Mouse (Mus musculus): ENCODE data around the gene Gm7145. TPM values are rescaled to one million over a fixed set of nuclear protein-coding genes. Genes with fewer than 3 reads are reported as not detected.
"Not testable (repeated sequence)": the region's sequence is repeated elsewhere in the genome, so short reads cannot be mapped to it uniquely, and the experiment has no call there.

The Gm7145 gene
- polyA plus RNA-seq (2011; ENCODE audit: insufficient read length, low read depth, missing spikeins), result not detected in 2 replicates

DNA sequence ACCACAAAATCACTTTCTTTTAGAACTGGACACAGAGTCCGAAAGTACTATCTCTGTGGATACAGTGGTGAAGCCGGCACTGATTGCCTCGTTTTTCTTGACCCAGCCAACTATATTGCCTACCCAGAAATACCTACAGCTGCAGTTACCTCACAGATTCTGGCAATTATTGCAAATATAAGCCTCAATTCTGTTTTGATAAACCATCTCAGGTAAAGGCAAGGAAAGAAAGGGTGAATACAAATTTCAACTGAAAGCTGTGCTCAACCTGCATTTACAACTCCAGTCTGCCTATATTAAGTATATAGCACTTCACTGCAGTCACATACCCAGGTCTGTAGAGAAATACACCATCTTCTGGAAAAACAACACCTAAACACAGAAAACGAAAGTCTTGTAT, at the start of gene Gm7145:
Gm7145 (plus strand) TSS at position 301 of the 400 bp plus-strand sequence.
- H3K4me1 ChIP-seq (ENCODE audit: control insufficient read depth, insufficient read depth, low read length), result no peaks in the 10 kb centered on the region
- TF ChIP-seq POLR2A (IDR thresholded peaks at IDR 0.05; ENCODE audit: low read depth, low read length) (no peak), CTCF (IDR thresholded peaks at IDR 0.05; ENCODE audit: borderline replicate concordance, insufficient read depth, low read length) (no peak)
- H3K4me3 ChIP-seq (ENCODE audit: insufficient read depth, low read length), result no peak within 1 kb of the TSS
- H3K27ac ChIP-seq (ENCODE audit: insufficient read depth, low read length), result no peak within 1 kb of the TSS

DNA sequence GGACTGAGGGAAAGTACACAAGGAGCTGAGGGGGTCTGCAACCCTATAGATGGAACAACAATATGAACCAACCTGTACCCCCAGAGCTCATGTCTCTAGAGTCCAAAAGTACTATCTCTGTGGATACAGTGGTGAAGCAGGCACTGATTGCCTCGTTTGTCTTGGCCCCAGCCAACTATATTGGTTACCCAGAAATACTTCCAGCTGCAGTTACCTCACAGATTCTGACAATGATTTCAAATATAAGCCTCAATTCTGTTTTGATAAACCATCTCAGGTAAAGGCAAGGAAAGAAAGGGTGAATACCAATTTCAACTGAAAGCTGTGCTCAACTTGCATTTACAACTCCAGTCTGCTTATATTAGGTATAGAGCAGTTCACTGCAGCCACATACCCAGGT, 38.0 kb upstream of the Gm7145 start, which contains the start of gene Gm28168:
Gm28168 (plus strand) TSS at position 301 of the 400 bp plus-strand sequence.
- H3K4me3 ChIP-seq (ENCODE audit: insufficient read depth, low read length); H3K4me1 ChIP-seq (ENCODE audit: control insufficient read depth, insufficient read depth, low read length); H3K27ac ChIP-seq (ENCODE audit: insufficient read depth, low read length): not testable (repeated sequence)

DNA sequence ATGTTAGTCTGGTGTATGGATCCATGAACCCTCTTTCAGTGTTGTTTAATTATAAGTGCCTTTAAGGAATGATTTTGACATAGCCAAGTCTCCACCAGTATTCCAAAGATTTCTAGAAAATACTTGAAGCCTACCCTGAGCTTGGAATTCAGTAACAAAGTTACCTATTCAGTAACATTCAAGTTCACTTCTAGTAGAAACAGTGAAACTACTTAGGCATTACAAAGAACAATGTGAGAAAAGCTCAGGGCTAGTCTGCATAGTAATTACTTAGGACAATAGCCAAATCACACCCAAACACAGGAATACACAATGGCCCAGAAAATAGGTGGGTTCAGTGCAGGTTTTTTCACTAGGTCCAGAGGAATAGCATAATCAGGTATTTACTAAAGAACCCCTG, 38.1 kb downstream of the Gm7145 start:
- not testable (repeated sequence) for H3K27ac ChIP-seq (ENCODE audit: insufficient read depth, low read length); H3K4me1 ChIP-seq (ENCODE audit: control insufficient read depth, insufficient read depth, low read length); H3K4me3 ChIP-seq (ENCODE audit: insufficient read depth, low read length)

DNA sequence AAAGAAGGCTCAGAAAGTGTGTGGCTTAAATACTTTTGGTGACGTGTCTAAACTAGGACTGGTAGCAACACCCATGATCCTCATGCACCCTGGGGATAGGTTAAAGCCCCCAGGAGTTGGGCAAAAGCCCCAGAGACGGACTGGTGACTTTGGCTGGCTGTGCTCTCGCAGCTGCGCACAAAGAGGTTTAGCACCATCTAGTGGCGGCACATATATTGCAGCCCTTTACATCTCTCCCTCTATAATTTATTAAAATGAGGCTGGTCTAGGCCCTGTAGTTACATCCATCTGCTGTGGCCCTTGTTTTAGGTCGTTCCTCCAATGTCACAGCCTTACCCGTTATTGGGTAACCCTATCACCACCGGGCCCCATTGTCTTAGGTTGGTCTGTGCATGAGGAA, 47.0 kb downstream of the Gm7145 start:
- H3K4me1 ChIP-seq (ENCODE audit: control insufficient read depth, insufficient read depth, low read length); H3K27ac ChIP-seq (ENCODE audit: insufficient read depth, low read length); H3K4me3 ChIP-seq (ENCODE audit: insufficient read depth, low read length): not testable (repeated sequence)

Other genes starting within 250 kb of the Gm7145 start
- gene B020011L13Rik, start 184.8 kb upstream of the Gm7145 start, polyA plus RNA-seq (2011; ENCODE audit: insufficient read length, low read depth, missing spikeins), result not detected in 2 replicates
- gene Gm28360, start 135.9 kb upstream of the Gm7145 start, polyA plus RNA-seq (2011; ENCODE audit: insufficient read length, low read depth, missing spikeins), result not detected in 2 replicates
- not detected in 2 replicates for gene Gm28168, start 37.9 kb upstream of the Gm7145 start, polyA plus RNA-seq (2011; ENCODE audit: insufficient read length, low read depth, missing spikeins)
- not detected in 2 replicates for gene Gm29106, start 210.6 kb downstream of the Gm7145 start, polyA plus RNA-seq (2011; ENCODE audit: insufficient read length, low read depth, missing spikeins)

All from embryonic fibroblast, embryonic 13.5 days (primary cell).